ENCODE assay signal across 15 mouse cellular contexts in the genomic region with DNA sequence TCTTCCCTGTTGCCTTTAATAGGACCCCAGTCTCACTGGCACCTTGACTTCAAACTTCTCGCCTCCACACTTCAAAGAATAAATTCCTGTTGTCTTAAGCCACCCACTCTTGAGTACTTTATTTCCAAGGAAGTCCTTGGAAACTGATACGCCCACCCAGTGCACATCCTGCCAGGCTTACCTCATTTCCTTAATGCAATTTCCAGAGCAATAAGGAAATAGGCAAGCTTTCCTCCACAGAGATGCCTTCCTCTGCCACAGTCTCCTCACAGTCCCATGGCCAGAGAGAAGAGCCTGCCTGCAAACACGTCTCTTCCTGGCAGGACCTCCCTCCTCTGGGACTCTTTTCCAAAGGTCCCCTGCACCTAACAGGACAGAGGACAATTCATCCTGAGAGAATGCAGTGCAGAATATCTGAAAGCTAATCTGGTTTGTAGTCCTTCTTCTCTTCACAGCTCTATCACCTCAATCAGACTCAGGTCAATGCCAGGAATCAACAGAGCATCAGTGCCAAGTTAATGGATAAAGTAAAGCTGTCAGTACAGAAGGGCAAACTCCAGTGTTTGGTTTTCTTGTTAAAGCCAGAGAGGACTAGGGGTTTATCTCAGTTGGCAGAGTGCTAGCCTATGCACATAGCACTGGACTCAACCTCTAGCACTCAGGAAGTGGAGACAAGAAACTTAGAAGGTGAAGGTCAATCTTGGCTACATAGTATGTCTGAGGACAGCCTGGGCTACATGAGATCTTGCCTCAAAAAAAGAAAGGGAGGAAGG.
DNase-seq lines count a peak whose midpoint lies in the region; ATAC-seq and TF ChIP-seq lines count a peak whose summit lies in the region.
"Had no signal": no experiment of that assay in that cellular context is flagged by ENCODE, and none has a peak within 500 bp of the region (broad histone marks: within the 10 kb centered on the region; RNA-seq: fewer than 3 reads in every experiment).

No protein-coding gene starts in this region.

- no peak for DNase-seq in layer of hippocampus, adult 2 months (ENCODE audit: low spot score in 2 of 2)
- no peak for DNase-seq in layer of hippocampus, adult 8-10 months (ENCODE audit: low spot score in 2 of 2)
- DNase-seq in lung, postnatal 10 days: peak; percentile 51
- DNase-seq in layer of hippocampus, adult 11-12 months (ENCODE audit: low spot score): no peak
- no peak for DNase-seq in thymus, adult 18-20 months
- DNase-seq: cerebellum, postnatal 10 days; retina, postnatal 1 day had no signal

- no peak for TF ChIP-seq CTCF in layer of hippocampus, adult 2 months (conservative IDR thresholded peaks at IDR 0.05)

- H3K4me3 ChIP-seq in layer of hippocampus, adult 2 months: no peak overlapping the region
- H3K4me3 ChIP-seq in heart, embryonic 16.5 days (ENCODE audit: low read length): no peak overlapping the region
- H3K4me3 ChIP-seq in kidney, embryonic 16.5 days (ENCODE audit: low read length): no peak overlapping the region
- H3K4me3 ChIP-seq: forebrain, embryonic 10.5 days; hindbrain, embryonic 10.5 days; neural tube, embryonic 13.5 days had no signal

- H3K27ac ChIP-seq in layer of hippocampus, adult 2 months: 0 out of 2 replicates have a peak overlapping the region, but pooled peaks have one; percentile 0
- H3K27ac ChIP-seq in heart, embryonic 16.5 days (ENCODE audit: low read length): peak overlapping the region; percentile 49
- H3K27ac ChIP-seq in kidney, embryonic 16.5 days (ENCODE audit: low read length): peak overlapping the region; percentile 64
- H3K27ac ChIP-seq: forebrain, embryonic 10.5 days; hindbrain, embryonic 10.5 days; neural tube, embryonic 13.5 days had no signal

- no peaks in the 10 kb centered on the region for H3K27me3 ChIP-seq in heart, embryonic 16.5 days (ENCODE audit: control insufficient read depth, insufficient read depth, low read length)
- no peaks in the 10 kb centered on the region for H3K27me3 ChIP-seq in kidney, embryonic 16.5 days (ENCODE audit: insufficient read depth, low read length)
- H3K27me3 ChIP-seq: neural tube, embryonic 13.5 days; Patski had no signal

- no peaks in the 10 kb centered on the region; the same call in 1 of the 2 replicates for H3K9me3 ChIP-seq in heart, embryonic 16.5 days (replicated peaks; ENCODE audit: control insufficient read depth, low read length)
- H3K9me3 ChIP-seq in kidney, embryonic 16.5 days (ENCODE audit: low read length): no peaks in the 10 kb centered on the region; the same call in 1 of the 2 replicates
- H3K9me3 ChIP-seq: forebrain, embryonic 10.5 days; hindbrain, embryonic 10.5 days; neural tube, embryonic 13.5 days had no signal

- 57% methylated on average over 3 of the region's 3 CpGs for WGBS in heart, embryonic 16.5 days
- WGBS in kidney, embryonic 16.5 days: 43% methylated on average over 3 of the region's 3 CpGs

- peak; percentile 37; the same call in 1 of the 2 replicates for ATAC-seq in heart, embryonic 16.5 days (replicated peaks; ENCODE audit: extremely low read depth, insufficient read depth, low FRiP score)
- peak; percentile 25; the same call in 1 of the 2 replicates for ATAC-seq in kidney, embryonic 16.5 days (ENCODE audit: low FRiP score, low TSS enrichment)
- no peak for ATAC-seq in granulocyte monocyte progenitor cell, adult 5-6 weeks (replicated peaks; ENCODE audit: poor library complexity, severe bottlenecking)
- ATAC-seq: midbrain, embryonic 16.5 days; Patski had no signal

- H3K4me2 ChIP-seq in heart, embryonic 16.5 days (ENCODE audit: low read depth, low read length): no peak overlapping the region
- H3K4me2 ChIP-seq in kidney, embryonic 16.5 days (replicated peaks; ENCODE audit: low read depth, low read length): no peak overlapping the region
- H3K4me2 ChIP-seq: neural tube, embryonic 13.5 days had no signal

- no peaks in the 10 kb centered on the region for H3K36me3 ChIP-seq in heart, embryonic 16.5 days (ENCODE audit: control insufficient read depth, insufficient read depth)
- H3K36me3 ChIP-seq in kidney, embryonic 16.5 days (ENCODE audit: insufficient read depth, low read length): no peaks in the 10 kb centered on the region
- H3K36me3 ChIP-seq: forebrain, embryonic 10.5 days; hindbrain, embryonic 10.5 days; neural tube, embryonic 13.5 days had no signal

- H3K4me1 ChIP-seq in heart, embryonic 16.5 days (ENCODE audit: control insufficient read depth, insufficient read depth, low read length): peaks cover 25% of the 10 kb centered on the region
- H3K4me1 ChIP-seq in kidney, embryonic 16.5 days (ENCODE audit: insufficient read depth, low read length): peaks cover 8% of the 10 kb centered on the region
- H3K4me1 ChIP-seq: forebrain, embryonic 10.5 days; neural tube, embryonic 13.5 days had no signal

- no peak overlapping the region for H3K9ac ChIP-seq in heart, embryonic 16.5 days (ENCODE audit: low read length)
- no peak overlapping the region for H3K9ac ChIP-seq in kidney, embryonic 16.5 days (replicated peaks; ENCODE audit: low read length)
- H3K9ac ChIP-seq: neural tube, embryonic 13.5 days had no signal

Comparison
In these comparisons a context has a peak if more than half of its experiments do, and no peak if none do; other contexts are left out.
1. H3K27ac ChIP-seq: peak in every context shown above with its lines; median percentile 64 in kidney, embryonic 16.5 days; 49 in heart, embryonic 16.5 days; 0 in layer of hippocampus, adult 2 months.